In the genomic region with DNA sequence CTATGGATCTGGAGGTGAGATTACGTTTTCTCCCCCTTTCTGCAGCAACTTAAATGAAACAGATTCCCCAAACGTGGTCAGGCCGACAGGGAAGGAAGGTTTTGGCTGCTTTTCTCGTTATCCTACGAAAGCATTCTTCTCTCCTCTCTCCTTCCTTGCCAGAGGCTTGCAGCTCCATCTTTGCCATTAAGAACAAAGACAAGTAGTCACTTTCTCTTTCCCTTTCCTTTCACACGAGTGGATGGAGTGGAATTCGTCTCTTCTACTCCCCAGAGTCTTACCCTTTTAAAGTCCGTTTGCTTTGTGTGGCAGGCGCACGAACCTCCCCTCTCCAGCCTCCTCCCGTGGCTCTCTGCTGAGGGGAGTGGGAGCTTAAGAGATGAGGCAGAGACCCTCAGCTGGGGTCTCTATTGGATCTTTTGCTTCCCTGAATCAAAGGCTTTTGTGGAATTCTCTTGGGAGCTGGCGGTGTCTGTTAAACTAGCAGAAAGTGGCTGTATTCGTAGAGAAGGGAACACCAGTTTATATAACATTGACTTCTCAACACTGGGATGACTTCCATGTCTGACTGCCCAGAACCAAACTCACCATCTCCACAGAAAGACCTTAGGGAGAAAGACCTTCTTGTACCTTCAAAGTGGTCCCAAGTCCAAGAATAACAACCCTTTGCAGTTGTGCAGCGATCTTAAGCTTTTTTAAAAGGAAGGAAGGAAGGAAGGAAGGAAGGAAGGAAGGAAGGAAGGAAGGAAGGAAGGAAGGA, we compare ENCODE assay signal across 8 mouse cellular contexts. TPM values are rescaled to one million over a fixed set of nuclear protein-coding genes. Genes with fewer than 3 reads are reported as not detected.
DNase-seq lines count a peak whose midpoint lies in the region; ATAC-seq and TF ChIP-seq lines count a peak whose summit lies in the region.

No protein-coding gene starts in this region.

- peak overlapping the region; percentile 81 for H3K9ac ChIP-seq in heart, embryonic 12.5 days
- H3K9ac ChIP-seq in liver, embryonic 14.5 days (replicated peaks) = no peak overlapping the region
- H3K9ac ChIP-seq in stomach, postnatal 0 days (ENCODE audit: low read length) = peak overlapping the region; percentile 64

- TF ChIP-seq EP300 in liver, embryonic 14.5 days (IDR thresholded peaks at IDR 0.05; ENCODE audit: low read depth) = no peak
- TF ChIP-seq EP300 in stomach, postnatal 0 days (optimal IDR thresholded peaks at IDR 0.05) = no peak

- peak overlapping the region; percentile 79 for H3K4me3 ChIP-seq in layer of hippocampus, adult 2 months
- peak overlapping the region; percentile 50 for H3K4me3 ChIP-seq in heart, embryonic 12.5 days
- peak overlapping the region; percentile 17 to 23 for H3K4me3 ChIP-seq in liver, embryonic 14.5 days (ENCODE audit: insufficient read depth in 1 of 2, low read depth in 2 of 2, low read length in 2 of 2)
- peak overlapping the region; percentile 49 for H3K4me3 ChIP-seq in stomach, postnatal 0 days (ENCODE audit: low read depth, low read length)

- peak overlapping the region; percentile 89 for H3K4me2 ChIP-seq in heart, embryonic 12.5 days
- peak overlapping the region; percentile 69 for H3K4me2 ChIP-seq in liver, embryonic 14.5 days (ENCODE audit: low read depth)
- H3K4me2 ChIP-seq in stomach, postnatal 0 days (replicated peaks; ENCODE audit: low read depth) = peak overlapping the region; percentile 79

- 0 out of 2 replicates have a peak, but pooled peaks cover 6% of the 10 kb centered on the region for H3K36me3 ChIP-seq in heart, embryonic 12.5 days
- H3K36me3 ChIP-seq in liver, embryonic 14.5 days (replicated peaks; ENCODE audit: control insufficient read depth, insufficient read depth, low read depth) = no peaks in the 10 kb centered on the region
- no peaks in the 10 kb centered on the region for H3K36me3 ChIP-seq in stomach, postnatal 0 days (ENCODE audit: control insufficient read depth, insufficient read depth, low read length)

- no peaks in the 10 kb centered on the region for H3K9me3 ChIP-seq in heart, embryonic 12.5 days (replicated peaks)
- no peaks in the 10 kb centered on the region for H3K9me3 ChIP-seq in liver, embryonic 14.5 days (ENCODE audit: control insufficient read depth, low read length)
- H3K9me3 ChIP-seq in stomach, postnatal 0 days (ENCODE audit: control insufficient read depth, low read length) = no peaks in the 10 kb centered on the region

- TF ChIP-seq CTCF in layer of hippocampus, adult 2 months (conservative IDR thresholded peaks at IDR 0.05) = no peak
- TF ChIP-seq CTCF in liver, embryonic 14.5 days (IDR thresholded peaks at IDR 0.05; ENCODE audit: low read depth) = no peak
- TF ChIP-seq CTCF in stomach, postnatal 0 days (IDR thresholded peaks at IDR 0.05; ENCODE audit: low read depth) = no peak

- no peak for DNase-seq in layer of hippocampus, adult 2 months (ENCODE audit: low spot score in 2 of 2)
- no peak for DNase-seq in layer of hippocampus, postnatal 14 days (ENCODE audit: low spot score in 2 of 2)
- DNase-seq in brain, adult 2 months (ENCODE audit: low read depth, low spot score) = peak; percentile 41
- no peak for DNase-seq in liver, embryonic 14.5 days (ENCODE audit: low read depth in 3 of 3, low spot score in 3 of 3)
- DNase-seq in stomach, postnatal 0 days (ENCODE audit: low spot score) = no peak
- DNase-seq in adrenal gland, adult 18-20 months (ENCODE audit: low spot score in 2 of 2) = no peak
- no peak for DNase-seq in thymus, postnatal 14 days

- WGBS in heart, embryonic 12.5 days = 6% methylated on average over 14 of the region's 14 CpGs
- 6% methylated on average over 14 of the region's 14 CpGs for WGBS in liver, embryonic 14.5 days (ENCODE audit: insufficient replicate concordance)
- WGBS in stomach, postnatal 0 days = 4% methylated on average over 14 of the region's 14 CpGs

- H3K4me1 ChIP-seq in heart, embryonic 12.5 days (replicated peaks) = peaks cover 47% of the 10 kb centered on the region
- peaks cover 7 to 19% of the 10 kb centered on the region in 2 experiments; a peak in 3 of 4 replicates for H3K4me1 ChIP-seq in liver, embryonic 14.5 days (replicated peaks; ENCODE audit: control insufficient read depth in 2 of 2, insufficient read depth in 2 of 2, low read length in 1 of 2)
- H3K4me1 ChIP-seq in stomach, postnatal 0 days (replicated peaks; ENCODE audit: control insufficient read depth, insufficient read depth) = peaks cover 17% of the 10 kb centered on the region; the same call in 1 of the 2 replicates

- ATAC-seq in heart, embryonic 12.5 days (ENCODE audit: insufficient number of reproducible peaks, low FRiP score) = no peak
- ATAC-seq in liver, embryonic 14.5 days (ENCODE audit: insufficient read depth) = no peak
- no peak for ATAC-seq in stomach, postnatal 0 days (ENCODE audit: low FRiP score, low TSS enrichment)

- no peaks in the 10 kb centered on the region for H3K27me3 ChIP-seq in heart, embryonic 12.5 days (replicated peaks)
- H3K27me3 ChIP-seq in liver, embryonic 14.5 days (ENCODE audit: control insufficient read depth, insufficient read depth, low read length) = peaks cover 10% of the 10 kb centered on the region
- H3K27me3 ChIP-seq in stomach, postnatal 0 days (ENCODE audit: control insufficient read depth, insufficient read depth, low read length) = no peaks in the 10 kb centered on the region

- peak overlapping the region; percentile 99 for H3K27ac ChIP-seq in layer of hippocampus, adult 2 months
- peak overlapping the region; percentile 71 for H3K27ac ChIP-seq in heart, embryonic 12.5 days (ENCODE audit: poor library complexity, severe bottlenecking)
- H3K27ac ChIP-seq in liver, embryonic 14.5 days = no peak overlapping the region
- H3K27ac ChIP-seq in stomach, postnatal 0 days (replicated peaks) = peak overlapping the region; percentile 90

RNA-seq across cellular contexts. Expression of a gene that starts 1.0 kb away (rescaled TPM):
- total RNA-seq in layer of hippocampus, adult 2 months (2021) = 10 to 100 TPM; 35.9 to 41.5 TPM
- total RNA-seq in layer of hippocampus, postnatal 14 days (2021) = 10 to 100 TPM; 29.5 to 35.1 TPM
- polyA plus RNA-seq in heart, embryonic 12.5 days (2016; fragmentation: Nextera tagmentation; extraction: Ambion mirVana) = 20.2 and 21.3 TPM in 2 replicates
- polyA plus RNA-seq in liver, embryonic 14.5 days (2012; rRNA removed) = 0.79 and 0.96 TPM in 2 replicates
- polyA plus RNA-seq in liver, embryonic 14.5 days (2014; fragmentation: Nextera tagmentation; extraction: Ambion mirVana) = 0.42 and 0.94 TPM in 2 replicates
- 8.9 and 9.0 TPM in 2 replicates for polyA plus RNA-seq in stomach, postnatal 0 days (2015; fragmentation: Nextera tagmentation; extraction: Ambion mirVana)
- 10 to 100 TPM in 1 of 2 experiments, 1 to 10 TPM in 1; 9.1 to 12.0 TPM for total RNA-seq in adrenal gland, adult 18-20 months (2021)

RNA-seq across cellular contexts. Expression of a gene that starts 42.5 kb away (rescaled TPM):
- total RNA-seq in layer of hippocampus, adult 2 months (2021) = 10 to 100 TPM; 55.5 to 56.6 TPM
- total RNA-seq in layer of hippocampus, postnatal 14 days (2021) = 10 to 100 TPM; 50.3 to 50.4 TPM
- polyA plus RNA-seq in heart, embryonic 12.5 days (2016; fragmentation: Nextera tagmentation; extraction: Ambion mirVana) = 35.6 and 39.5 TPM in 2 replicates
- polyA plus RNA-seq in liver, embryonic 14.5 days (2012; rRNA removed) = 15.2 and 16.2 TPM in 2 replicates
- 11.6 and 12.7 TPM in 2 replicates for polyA plus RNA-seq in liver, embryonic 14.5 days (2014; fragmentation: Nextera tagmentation; extraction: Ambion mirVana)
- 12.2 and 14.1 TPM in 2 replicates for polyA plus RNA-seq in stomach, postnatal 0 days (2015; fragmentation: Nextera tagmentation; extraction: Ambion mirVana)
- 10 to 100 TPM; 16.1 to 24.6 TPM for total RNA-seq in adrenal gland, adult 18-20 months (2021)

Comparison
In these comparisons a context has a peak if more than half of its experiments do, and no peak if none do; other contexts are left out.
1. H3K4me3 ChIP-seq: peak in every context shown above with its lines; median percentile 79 in layer of hippocampus, adult 2 months; 50 in heart, embryonic 12.5 days; 49 in stomach, postnatal 0 days; 20 in liver, embryonic 14.5 days.